Mouse (Mus musculus): ENCODE results near the gene Cryzl2. TPM values are rescaled to one million over a fixed set of nuclear protein-coding genes. Genes with fewer than 3 reads are reported as not detected.
A peak's percentile ranks its signal among the peaks of the same experiment; 100 is the strongest.

The Cryzl2 gene
- polyA plus RNA-seq, 1 experiment from 2014 or later: 10.9 TPM

- no peak overlapping the region for H3K4me3 ChIP-seq (ENCODE audit: low read depth, low read length)
- 85% methylated on average over 5 of the region's 5 CpGs for WGBS
- no peak for ATAC-seq (replicated peaks; ENCODE audit: low FRiP score)
Observed at GRCm38 (mm10) chr1:157522322-157522721, 63.9 kb downstream of the Cryzl2 start.

GRCm38 (mm10) chr1:157524775-157525174, 66.4 kb downstream of the Cryzl2 start:
- ATAC-seq (replicated peaks; ENCODE audit: low FRiP score) (no peak), DNase-seq (ENCODE audit: low spot score) (no peak)
- Histone ChIP-seq H3K4me2 (no peak overlapping the region), H3K4me1 (replicated peaks; ENCODE audit: control insufficient read depth, insufficient read depth, low read length) (no peaks in the 10 kb centered on the region; the same call in 1 of the 2 replicates), H3K4me3 (ENCODE audit: low read depth, low read length) (no peak overlapping the region), H3K36me3 (ENCODE audit: control insufficient read depth, insufficient read depth, low read length) (no peaks in the 10 kb centered on the region), H3K9me3 (ENCODE audit: control insufficient read depth, low read length) (no peaks in the 10 kb centered on the region), H3K9ac (ENCODE audit: low read depth, low read length) (no peak overlapping the region), H3K27ac (ENCODE audit: low read depth, low read length) (no peak overlapping the region), H3K27me3 (replicated peaks; ENCODE audit: control insufficient read depth, insufficient read depth, low read length) (no peaks in the 10 kb centered on the region)
- 51% methylated on average over 7 of the region's 7 CpGs for WGBS

More at GRCm38 (mm10) chr1:157522322-157522721, 63.9 kb downstream of the Cryzl2 start:
- Histone ChIP-seq H3K9ac (ENCODE audit: low read depth, low read length) (no peak overlapping the region), H3K36me3 (ENCODE audit: control insufficient read depth, insufficient read depth, low read length) (no peaks in the 10 kb centered on the region), H3K27me3 (replicated peaks; ENCODE audit: control insufficient read depth, insufficient read depth, low read length) (no peaks in the 10 kb centered on the region), H3K9me3 (ENCODE audit: control insufficient read depth, low read length) (no peaks in the 10 kb centered on the region), H3K4me2 (no peak overlapping the region), H3K27ac (ENCODE audit: low read depth, low read length) (no peak overlapping the region), H3K4me1 (replicated peaks; ENCODE audit: control insufficient read depth, insufficient read depth, low read length) (no peaks in the 10 kb centered on the region; the same call in 1 of the 2 replicates)
- no peak for DNase-seq (ENCODE audit: low spot score)

DNA sequence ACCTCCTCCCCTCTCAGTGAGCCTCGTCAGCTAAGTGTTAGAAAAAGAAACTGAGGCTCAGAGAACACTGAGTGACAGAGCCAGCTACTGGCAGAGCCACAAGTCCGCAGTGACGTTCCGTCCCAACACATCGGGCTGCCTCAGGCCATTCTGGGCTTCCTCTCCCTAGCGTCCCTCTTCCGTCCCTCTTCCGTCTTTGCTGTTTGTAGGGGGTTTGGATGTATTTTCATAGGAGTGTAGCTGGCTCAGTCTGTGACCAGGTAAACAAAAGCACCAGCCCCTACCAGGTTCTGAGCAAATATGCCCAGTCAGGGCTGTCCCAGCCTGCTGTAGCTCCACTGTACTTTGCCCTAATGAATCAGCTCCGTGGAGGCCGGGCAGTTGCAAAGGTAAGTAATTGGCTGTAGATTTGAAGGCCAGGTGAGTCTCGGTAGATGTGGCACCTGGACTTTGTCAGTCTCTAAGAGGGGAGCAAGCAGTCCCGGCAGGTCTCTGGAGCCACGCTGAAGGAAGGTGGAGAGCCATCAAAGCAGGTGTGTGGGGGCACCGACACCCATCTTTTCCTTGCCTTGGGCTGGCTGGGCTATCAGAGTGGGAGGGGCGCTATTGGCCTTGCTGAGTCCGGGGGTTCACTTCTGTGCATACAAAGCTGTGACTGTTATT, 67.4 kb downstream of the Cryzl2 start:
- DNase-seq (ENCODE audit: low spot score) (no peak), ATAC-seq (replicated peaks; ENCODE audit: low FRiP score) (peak; percentile 72)
- Histone ChIP-seq H3K4me3 (ENCODE audit: low read depth, low read length) (0 out of 2 replicates have a peak overlapping the region, but pooled peaks have one; percentile 17), H3K4me2 (peak overlapping the region; percentile 34), H3K9ac (ENCODE audit: low read depth, low read length) (no peak overlapping the region), H3K4me1 (replicated peaks; ENCODE audit: control insufficient read depth, insufficient read depth, low read length) (no peaks in the 10 kb centered on the region; the same call in 1 of the 2 replicates), H3K27ac (ENCODE audit: low read depth, low read length) (peak overlapping the region; percentile 61; the same call in 1 of the 2 replicates), H3K9me3 (ENCODE audit: control insufficient read depth, low read length) (no peaks in the 10 kb centered on the region), H3K36me3 (ENCODE audit: control insufficient read depth, insufficient read depth, low read length) (no peaks in the 10 kb centered on the region), H3K27me3 (replicated peaks; ENCODE audit: control insufficient read depth, insufficient read depth, low read length) (no peaks in the 10 kb centered on the region)
- WGBS: 78% methylated on average over 16 of the region's 16 CpGs

- Histone ChIP-seq H3K4me3 (ENCODE audit: low read depth, low read length) (no peak overlapping the region; the same call in 1 of the 2 replicates), H3K4me1 (replicated peaks; ENCODE audit: control insufficient read depth, insufficient read depth, low read length) (no peaks in the 10 kb centered on the region; the same call in 1 of the 2 replicates), H3K9me3 (ENCODE audit: control insufficient read depth, low read length) (no peaks in the 10 kb centered on the region), H3K36me3 (ENCODE audit: control insufficient read depth, insufficient read depth, low read length) (no peaks in the 10 kb centered on the region), H3K4me2 (peak overlapping the region; percentile 34), H3K9ac (ENCODE audit: low read depth, low read length) (no peak overlapping the region), H3K27ac (ENCODE audit: low read depth, low read length) (peak overlapping the region; percentile 61; the same call in 1 of the 2 replicates), H3K27me3 (replicated peaks; ENCODE audit: control insufficient read depth, insufficient read depth, low read length) (no peaks in the 10 kb centered on the region)
- peak; percentile 71 for ATAC-seq (replicated peaks; ENCODE audit: low FRiP score)
- 50% methylated on average over 5 of the region's 5 CpGs for WGBS
- DNase-seq (ENCODE audit: low spot score): no peak
Observed at GRCm38 (mm10) chr1:157526625-157527024, 68.2 kb downstream of the Cryzl2 start.

GRCm38 (mm10) chr1:157532826-157533460, 74.6 kb downstream of the Cryzl2 start:
- 55% methylated on average over 8 of the region's 8 CpGs for WGBS
- no peaks in the 10 kb centered on the region for H3K9me3 ChIP-seq (ENCODE audit: control insufficient read depth, low read length)
- H3K4me1 ChIP-seq (replicated peaks; ENCODE audit: control insufficient read depth, insufficient read depth, low read length): no peaks in the 10 kb centered on the region
- DNase-seq (ENCODE audit: low spot score): no peak
- H3K9ac ChIP-seq (ENCODE audit: low read depth, low read length): no peak overlapping the region
- ATAC-seq (replicated peaks; ENCODE audit: low FRiP score): no peak
- no peaks in the 10 kb centered on the region for H3K27me3 ChIP-seq (replicated peaks; ENCODE audit: control insufficient read depth, insufficient read depth, low read length)
- no peak overlapping the region for H3K4me3 ChIP-seq (ENCODE audit: low read depth, low read length)
- no peak overlapping the region for H3K27ac ChIP-seq (ENCODE audit: low read depth, low read length)
- no peaks in the 10 kb centered on the region for H3K36me3 ChIP-seq (ENCODE audit: control insufficient read depth, insufficient read depth, low read length)
- H3K4me2 ChIP-seq: no peak overlapping the region

DNA sequence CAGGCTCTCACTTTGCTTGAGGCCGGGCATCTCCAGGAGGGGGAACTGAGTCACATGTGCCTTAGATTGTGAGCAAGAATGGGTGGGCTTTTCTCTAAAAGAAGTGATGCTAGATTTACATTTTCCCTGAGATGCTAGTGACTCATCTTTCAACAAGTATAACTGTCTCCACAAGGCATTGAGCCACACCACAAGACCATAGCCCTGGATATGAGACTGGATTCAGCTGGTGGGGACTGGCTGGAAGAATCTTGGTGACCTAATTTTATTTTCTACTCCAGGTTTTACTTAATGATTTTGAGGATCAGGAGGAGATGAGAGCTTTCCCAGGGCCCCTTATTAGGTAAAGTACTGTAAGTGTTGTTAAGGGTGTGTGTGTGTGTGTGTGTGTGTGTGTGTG, 77.2 kb downstream of the Cryzl2 start:
- Histone ChIP-seq H3K27me3 (replicated peaks; ENCODE audit: control insufficient read depth, insufficient read depth, low read length) (no peaks in the 10 kb centered on the region), H3K4me2 (no peak overlapping the region), H3K4me3 (ENCODE audit: low read depth, low read length) (no peak overlapping the region), H3K9ac (ENCODE audit: low read depth, low read length) (no peak overlapping the region), H3K27ac (ENCODE audit: low read depth, low read length) (no peak overlapping the region), H3K36me3 (ENCODE audit: control insufficient read depth, insufficient read depth, low read length) (no peaks in the 10 kb centered on the region), H3K4me1 (replicated peaks; ENCODE audit: control insufficient read depth, insufficient read depth, low read length) (no peaks in the 10 kb centered on the region), H3K9me3 (ENCODE audit: control insufficient read depth, low read length) (no peaks in the 10 kb centered on the region)
- ATAC-seq (replicated peaks; ENCODE audit: low FRiP score) (no peak), DNase-seq (ENCODE audit: low spot score) (no peak)
- 97% methylated on average over 1 of the region's 1 CpGs for WGBS

DNA sequence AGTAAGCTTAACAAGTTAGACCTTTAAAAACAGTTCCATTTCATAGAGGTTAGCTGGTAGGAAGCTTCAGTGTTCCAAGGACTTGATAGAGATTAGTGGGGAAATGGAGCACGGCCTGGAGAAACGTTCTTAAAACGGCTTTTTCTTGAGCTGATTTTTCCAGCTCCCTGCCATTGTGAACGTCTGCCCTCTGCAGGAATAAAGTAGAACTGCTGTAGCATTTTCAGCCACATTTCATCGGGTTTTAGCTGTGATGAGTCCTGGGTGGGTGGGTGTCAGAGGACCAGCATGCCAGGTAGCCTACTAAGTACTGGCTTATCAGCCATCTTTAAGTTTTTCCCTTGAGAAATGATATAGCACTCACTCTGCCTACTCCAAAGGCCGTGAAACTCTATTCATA, 78.1 kb downstream of the Cryzl2 start:
- no peak overlapping the region for H3K27ac ChIP-seq (ENCODE audit: low read depth, low read length)
- no peak overlapping the region for H3K4me2 ChIP-seq
- H3K27me3 ChIP-seq (replicated peaks; ENCODE audit: control insufficient read depth, insufficient read depth, low read length): no peaks in the 10 kb centered on the region
- WGBS: 14% methylated on average over 6 of the region's 6 CpGs
- H3K9me3 ChIP-seq (ENCODE audit: control insufficient read depth, low read length): no peaks in the 10 kb centered on the region
- no peak overlapping the region for H3K4me3 ChIP-seq (ENCODE audit: low read depth, low read length)
- ATAC-seq (replicated peaks; ENCODE audit: low FRiP score) (peak; percentile 38; the same call in 1 of the 2 replicates), DNase-seq (ENCODE audit: low spot score) (no peak)
- no peaks in the 10 kb centered on the region for H3K4me1 ChIP-seq (replicated peaks; ENCODE audit: control insufficient read depth, insufficient read depth, low read length)
- H3K9ac ChIP-seq (ENCODE audit: low read depth, low read length): no peak overlapping the region
- no peaks in the 10 kb centered on the region for H3K36me3 ChIP-seq (ENCODE audit: control insufficient read depth, insufficient read depth, low read length)

DNA sequence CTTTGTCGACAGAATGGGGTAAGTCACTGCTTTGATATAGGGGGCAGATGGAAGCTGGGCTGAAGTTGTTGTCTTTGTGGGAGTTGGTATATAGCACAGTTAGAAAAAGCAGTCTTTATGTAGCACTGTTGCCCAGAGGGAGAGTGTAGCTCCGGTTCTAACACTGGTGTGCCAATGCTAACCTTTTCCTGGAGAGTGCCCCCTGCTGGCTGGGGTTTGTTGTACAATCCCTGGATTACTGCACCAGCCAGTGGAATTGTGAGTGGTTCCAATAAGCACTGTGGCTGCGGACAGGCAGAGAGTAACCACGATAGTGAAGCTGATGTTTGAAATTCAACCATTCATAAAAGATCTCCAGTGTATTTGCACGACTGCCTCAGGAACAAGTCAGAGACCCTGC, 79.3 kb downstream of the Cryzl2 start:
- no peaks in the 10 kb centered on the region for H3K9me3 ChIP-seq (ENCODE audit: control insufficient read depth, low read length)
- H3K4me3 ChIP-seq (ENCODE audit: low read depth, low read length): no peak overlapping the region
- no peaks in the 10 kb centered on the region for H3K4me1 ChIP-seq (replicated peaks; ENCODE audit: control insufficient read depth, insufficient read depth, low read length)
- no peaks in the 10 kb centered on the region for H3K27me3 ChIP-seq (replicated peaks; ENCODE audit: control insufficient read depth, insufficient read depth, low read length)
- 85% methylated on average over 5 of the region's 5 CpGs for WGBS
- no peak overlapping the region for H3K27ac ChIP-seq (ENCODE audit: low read depth, low read length)
- ATAC-seq (replicated peaks; ENCODE audit: low FRiP score): no peak
- no peak for DNase-seq (ENCODE audit: low spot score)
- H3K36me3 ChIP-seq (ENCODE audit: control insufficient read depth, insufficient read depth, low read length): no peaks in the 10 kb centered on the region
- H3K4me2 ChIP-seq: no peak overlapping the region
- no peak overlapping the region for H3K9ac ChIP-seq (ENCODE audit: low read depth, low read length)

Measured in liver, embryonic 11.5 days (tissue).